Mouse (Mus musculus): ENCODE data around the gene Hs3st2. TPM values are rescaled to one million over a fixed set of nuclear protein-coding genes. Genes with fewer than 3 reads are reported as not detected.

The Hs3st2 gene
- polyA plus RNA-seq, 1 experiment from 2014 or later = 17.6 TPM

- no peaks in the 10 kb centered on the region for H3K9me3 ChIP-seq (ENCODE audit: control insufficient read depth, low read length)
- ATAC-seq (ENCODE audit: low FRiP score) (no peak), DNase-seq (ENCODE audit: low spot score) (no peak)
- H3K36me3 ChIP-seq (replicated peaks; ENCODE audit: control insufficient read depth, insufficient read depth) = no peaks in the 10 kb centered on the region
- WGBS = 79% methylated on average over 3 of the region's 3 CpGs
- no peak overlapping the region for H3K27ac ChIP-seq
- H3K4me1 ChIP-seq (replicated peaks; ENCODE audit: control insufficient read depth, insufficient read depth, low read length) = no peaks in the 10 kb centered on the region
- no peak overlapping the region for H3K4me2 ChIP-seq (replicated peaks)
- H3K27me3 ChIP-seq (ENCODE audit: control insufficient read depth, insufficient read depth, low read length) = no peaks in the 10 kb centered on the region
- H3K4me3 ChIP-seq (replicated peaks; ENCODE audit: low read length) = no peak overlapping the region
- H3K9ac ChIP-seq = no peak overlapping the region
Observed at GRCm38 (mm10) chr7:121517165-121517591, 125.5 kb downstream of the Hs3st2 start.

DNA sequence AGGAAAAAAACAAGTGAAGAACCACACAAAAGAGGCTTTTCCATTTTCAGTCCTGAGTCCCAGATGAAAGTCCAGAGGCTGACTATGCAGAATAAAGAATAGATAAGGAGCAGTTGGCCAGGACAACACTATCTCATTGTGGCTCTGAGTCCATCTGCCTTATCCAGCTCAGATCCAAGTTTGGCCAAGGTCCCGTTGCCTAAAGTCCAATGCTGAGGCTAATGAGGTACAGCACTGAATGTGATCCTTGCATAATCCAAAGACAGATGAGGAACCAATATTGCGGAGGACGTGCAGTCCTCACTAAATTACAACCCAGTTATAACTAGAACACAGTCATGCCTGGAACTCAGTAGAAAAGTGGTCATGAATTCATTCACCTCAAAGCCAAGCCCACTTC is 130.5 kb downstream of the Hs3st2 start:
- ATAC-seq (ENCODE audit: low FRiP score) = no peak
- Histone ChIP-seq H3K27ac (no peak overlapping the region), H3K4me1 (replicated peaks; ENCODE audit: control insufficient read depth, insufficient read depth, low read length) (no peaks in the 10 kb centered on the region), H3K27me3 (ENCODE audit: control insufficient read depth, insufficient read depth, low read length) (no peaks in the 10 kb centered on the region), H3K4me3 (replicated peaks; ENCODE audit: low read length) (no peak overlapping the region), H3K9ac (no peak overlapping the region), H3K36me3 (replicated peaks; ENCODE audit: control insufficient read depth, insufficient read depth) (no peaks in the 10 kb centered on the region), H3K4me2 (replicated peaks) (no peak overlapping the region), H3K9me3 (ENCODE audit: control insufficient read depth, low read length) (0 out of 2 replicates have a peak, but pooled peaks cover 4% of the 10 kb centered on the region)
- 95% methylated on average over 3 of the region's 3 CpGs for WGBS
- DNase-seq (ENCODE audit: low spot score) = no peak

GRCm38 (mm10) chr7:121529023-121529422 is 137.4 kb downstream of the Hs3st2 start:
- ATAC-seq (ENCODE audit: low FRiP score) (no peak), DNase-seq (ENCODE audit: low spot score) (no peak)
- Histone ChIP-seq H3K4me1 (replicated peaks; ENCODE audit: control insufficient read depth, insufficient read depth, low read length) (no peaks in the 10 kb centered on the region), H3K4me3 (replicated peaks; ENCODE audit: low read length) (no peak overlapping the region), H3K36me3 (replicated peaks; ENCODE audit: control insufficient read depth, insufficient read depth) (no peaks in the 10 kb centered on the region), H3K4me2 (replicated peaks) (no peak overlapping the region), H3K27ac (no peak overlapping the region), H3K9me3 (ENCODE audit: control insufficient read depth, low read length) (no peaks in the 10 kb centered on the region), H3K9ac (no peak overlapping the region), H3K27me3 (ENCODE audit: control insufficient read depth, insufficient read depth, low read length) (no peaks in the 10 kb centered on the region)
- 80% methylated on average over 2 of the region's 2 CpGs for WGBS

DNA sequence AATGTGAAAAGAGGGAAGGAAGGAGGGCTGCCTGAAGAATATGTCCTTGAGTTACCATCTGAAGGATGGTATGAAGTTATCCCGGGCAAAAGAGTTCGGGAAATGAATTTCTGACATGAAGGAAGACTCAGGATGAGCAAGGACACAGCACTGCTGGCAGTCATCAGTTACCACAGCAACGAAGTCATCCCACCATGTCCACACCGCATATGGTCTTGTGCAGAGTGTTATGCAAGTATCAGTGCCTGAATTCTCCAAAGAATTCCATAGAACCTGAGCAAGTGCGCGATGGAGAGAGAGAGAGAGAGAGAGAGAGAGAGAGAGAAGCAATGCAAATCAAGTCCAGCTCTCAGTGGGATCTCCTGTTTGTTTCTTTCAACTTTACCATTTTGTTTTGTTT is 142.0 kb downstream of the Hs3st2 start:
- Histone ChIP-seq H3K4me3 (replicated peaks; ENCODE audit: low read length) (no peak overlapping the region), H3K4me1 (replicated peaks; ENCODE audit: control insufficient read depth, insufficient read depth, low read length) (no peaks in the 10 kb centered on the region), H3K4me2 (replicated peaks) (no peak overlapping the region), H3K9ac (no peak overlapping the region), H3K27ac (no peak overlapping the region), H3K27me3 (ENCODE audit: control insufficient read depth, insufficient read depth, low read length) (no peaks in the 10 kb centered on the region), H3K9me3 (ENCODE audit: control insufficient read depth, low read length) (no peaks in the 10 kb centered on the region), H3K36me3 (replicated peaks; ENCODE audit: control insufficient read depth, insufficient read depth) (no peaks in the 10 kb centered on the region)
- WGBS = 83% methylated on average over 6 of the region's 6 CpGs
- ATAC-seq (ENCODE audit: low FRiP score) (no peak), DNase-seq (ENCODE audit: low spot score) (no peak)

GRCm38 (mm10) chr7:121534386-121534785 is 142.7 kb downstream of the Hs3st2 start:
- Histone ChIP-seq H3K36me3 (replicated peaks; ENCODE audit: control insufficient read depth, insufficient read depth) (no peaks in the 10 kb centered on the region), H3K9me3 (ENCODE audit: control insufficient read depth, low read length) (no peaks in the 10 kb centered on the region), H3K4me1 (replicated peaks; ENCODE audit: control insufficient read depth, insufficient read depth, low read length) (no peaks in the 10 kb centered on the region), H3K27me3 (ENCODE audit: control insufficient read depth, insufficient read depth, low read length) (no peaks in the 10 kb centered on the region), H3K4me3 (replicated peaks; ENCODE audit: low read length) (no peak overlapping the region), H3K9ac (no peak overlapping the region), H3K27ac (no peak overlapping the region), H3K4me2 (replicated peaks) (no peak overlapping the region)
- 85% methylated on average over 7 of the region's 7 CpGs for WGBS
- DNase-seq (ENCODE audit: low spot score) = no peak
- no peak for ATAC-seq (ENCODE audit: low FRiP score)

- H3K27ac ChIP-seq = no peak overlapping the region
- no peak overlapping the region for H3K4me3 ChIP-seq (replicated peaks; ENCODE audit: low read length)
- ATAC-seq (ENCODE audit: low FRiP score) = no peak
- H3K9me3 ChIP-seq (ENCODE audit: control insufficient read depth, low read length) = no peaks in the 10 kb centered on the region
- peaks cover 10% of the 10 kb centered on the region; the same call in 1 of the 2 replicates for H3K4me1 ChIP-seq (replicated peaks; ENCODE audit: control insufficient read depth, insufficient read depth, low read length)
- H3K9ac ChIP-seq = no peak overlapping the region
- H3K4me2 ChIP-seq (replicated peaks) = no peak overlapping the region
- DNase-seq (ENCODE audit: low spot score) = no peak
- no peaks in the 10 kb centered on the region for H3K36me3 ChIP-seq (replicated peaks; ENCODE audit: control insufficient read depth, insufficient read depth)
- 76% methylated on average over 4 of the region's 4 CpGs for WGBS
- no peaks in the 10 kb centered on the region for H3K27me3 ChIP-seq (ENCODE audit: control insufficient read depth, insufficient read depth, low read length)
Observed at GRCm38 (mm10) chr7:121535987-121536386, 144.3 kb downstream of the Hs3st2 start.

DNA sequence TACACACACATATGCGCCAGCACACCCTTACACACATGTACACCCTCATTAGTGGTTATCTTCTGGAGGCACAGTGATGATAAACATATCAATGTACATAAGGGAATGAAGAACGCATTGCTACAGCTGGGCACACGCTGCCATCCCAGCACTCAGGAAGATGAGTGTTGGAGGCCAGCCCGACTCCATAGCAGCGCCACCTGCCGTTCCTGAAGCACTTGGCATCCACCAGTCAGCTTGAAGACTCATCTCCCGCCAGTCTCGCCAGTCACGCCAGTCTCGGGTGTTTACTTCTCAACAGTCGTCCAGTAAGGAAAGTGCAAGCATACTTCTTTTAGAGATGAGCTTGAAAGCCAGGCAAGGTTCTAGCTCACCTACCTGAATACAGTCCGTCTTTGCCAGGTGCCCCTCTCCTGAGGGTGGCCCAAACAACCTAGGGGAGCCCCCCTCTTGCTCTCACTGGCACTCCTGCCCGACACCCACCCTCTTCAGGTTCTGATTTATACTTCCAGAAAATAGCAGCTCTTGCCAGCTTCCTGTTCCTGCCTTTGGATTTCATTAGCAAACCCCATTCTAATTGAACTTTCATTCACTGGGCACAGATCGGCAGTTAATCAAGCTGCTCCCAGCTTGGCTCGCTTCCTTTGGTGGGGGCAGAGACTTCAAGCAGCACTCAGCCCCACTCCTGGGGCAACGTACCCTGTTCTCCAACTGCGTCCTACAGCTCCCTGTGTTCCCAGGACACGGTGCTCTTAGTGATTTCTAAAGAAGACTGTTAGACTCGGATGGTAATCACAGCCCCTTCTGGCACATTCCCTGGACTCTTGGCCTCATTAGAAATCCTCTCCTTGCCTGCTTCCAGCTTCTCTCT is 148.0 kb downstream of the Hs3st2 start:
- H3K4me1 ChIP-seq (replicated peaks; ENCODE audit: control insufficient read depth, insufficient read depth, low read length) = peaks cover 10% of the 10 kb centered on the region; the same call in 1 of the 2 replicates
- peak overlapping the region; percentile 24; the same call in 1 of the 2 replicates for H3K4me2 ChIP-seq (replicated peaks)
- no peaks in the 10 kb centered on the region for H3K27me3 ChIP-seq (ENCODE audit: control insufficient read depth, insufficient read depth, low read length)
- WGBS = 47% methylated on average over 19 of the region's 19 CpGs
- peaks cover 9% of the 10 kb centered on the region; the same call in 1 of the 2 replicates for H3K9me3 ChIP-seq (ENCODE audit: control insufficient read depth, low read length)
- no peaks in the 10 kb centered on the region for H3K36me3 ChIP-seq (replicated peaks; ENCODE audit: control insufficient read depth, insufficient read depth)
- peak; percentile 46 for DNase-seq (ENCODE audit: low spot score)
- ATAC-seq (ENCODE audit: low FRiP score) = peak; percentile 87
- H3K9ac ChIP-seq = no peak overlapping the region
- H3K27ac ChIP-seq = peak overlapping the region; percentile 51; the same call in 1 of the 2 replicates
- H3K4me3 ChIP-seq (replicated peaks; ENCODE audit: low read length) = no peak overlapping the region

DNA sequence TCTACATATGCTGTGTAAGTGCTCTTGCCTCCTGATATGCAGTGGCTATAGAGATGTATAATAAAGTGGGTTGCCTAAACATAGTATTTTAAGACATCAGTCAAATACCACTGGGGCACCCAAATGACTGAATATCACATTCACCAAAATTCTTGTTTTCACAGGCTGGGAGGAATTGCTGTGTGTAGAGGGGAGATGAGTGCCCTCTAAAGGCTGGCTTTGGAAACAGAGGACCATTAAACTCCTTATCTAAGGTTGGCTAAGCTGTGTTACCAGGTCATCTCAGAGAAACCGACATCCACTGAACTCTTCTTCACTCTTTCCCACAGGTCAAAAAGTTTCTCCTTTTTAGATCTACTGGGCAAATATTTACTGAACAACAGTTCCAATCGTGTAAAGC is 150.8 kb downstream of the Hs3st2 start:
- peaks cover 9% of the 10 kb centered on the region; the same call in 1 of the 2 replicates for H3K9me3 ChIP-seq (ENCODE audit: control insufficient read depth, low read length)
- H3K27me3 ChIP-seq (ENCODE audit: control insufficient read depth, insufficient read depth, low read length) = no peaks in the 10 kb centered on the region
- peaks cover 10% of the 10 kb centered on the region; the same call in 1 of the 2 replicates for H3K4me1 ChIP-seq (replicated peaks; ENCODE audit: control insufficient read depth, insufficient read depth, low read length)
- no peaks in the 10 kb centered on the region for H3K36me3 ChIP-seq (replicated peaks; ENCODE audit: control insufficient read depth, insufficient read depth)
- 66% methylated on average over 2 of the region's 2 CpGs for WGBS
- ATAC-seq (ENCODE audit: low FRiP score) (no peak), DNase-seq (ENCODE audit: low spot score) (no peak)
- no peak overlapping the region for H3K27ac ChIP-seq
- H3K9ac ChIP-seq = no peak overlapping the region
- no peak overlapping the region for H3K4me3 ChIP-seq (replicated peaks; ENCODE audit: low read length)
- no peak overlapping the region for H3K4me2 ChIP-seq (replicated peaks)

DNA sequence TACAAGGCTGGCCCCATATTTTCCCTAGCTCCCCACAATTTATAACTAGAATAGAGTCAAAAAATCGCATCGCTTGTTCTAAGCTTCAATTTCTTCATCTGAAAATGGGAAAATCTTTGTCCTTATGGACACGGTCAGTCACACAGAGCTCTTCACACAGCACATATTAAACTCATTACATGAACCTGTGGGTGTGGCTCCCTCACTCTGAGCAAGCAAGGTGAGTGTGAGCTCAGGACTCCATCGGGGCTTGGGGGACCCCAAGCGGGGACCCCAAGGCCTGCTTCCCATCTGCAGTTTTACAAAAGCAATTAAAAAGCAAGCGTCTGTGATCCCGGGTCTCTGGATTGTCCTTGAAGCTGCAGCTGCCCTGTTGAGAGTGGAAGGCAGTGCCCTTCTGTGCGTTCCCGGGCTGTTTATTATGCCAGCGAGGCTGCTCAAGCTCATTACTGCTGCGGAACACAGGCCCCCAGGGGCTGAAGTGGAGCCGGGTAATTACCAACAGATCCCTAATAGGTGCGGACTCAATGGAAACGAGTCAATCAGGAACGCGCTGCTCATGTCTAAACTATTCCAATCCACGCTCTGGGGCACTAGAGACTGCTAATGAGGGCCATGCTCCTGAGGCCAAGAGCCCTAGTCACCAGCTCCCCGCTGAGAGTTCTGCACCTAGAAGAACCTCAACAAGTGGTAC is 157.8 kb downstream of the Hs3st2 start:
- H3K27ac ChIP-seq = no peak overlapping the region
- H3K4me1 ChIP-seq (replicated peaks; ENCODE audit: control insufficient read depth, insufficient read depth, low read length) = 0 out of 2 replicates have a peak, but pooled peaks cover 5% of the 10 kb centered on the region
- 31% methylated on average over 18 of the region's 18 CpGs for WGBS
- DNase-seq (ENCODE audit: low spot score) (peak; percentile 58), ATAC-seq (ENCODE audit: low FRiP score) (peak; percentile 60; the same call in 1 of the 2 replicates)
- H3K27me3 ChIP-seq (ENCODE audit: control insufficient read depth, insufficient read depth, low read length) = no peaks in the 10 kb centered on the region
- H3K9ac ChIP-seq = no peak overlapping the region
- H3K4me2 ChIP-seq (replicated peaks) = no peak overlapping the region
- H3K36me3 ChIP-seq (replicated peaks; ENCODE audit: control insufficient read depth, insufficient read depth) = no peaks in the 10 kb centered on the region
- H3K9me3 ChIP-seq (ENCODE audit: control insufficient read depth, low read length) = 0 out of 2 replicates have a peak, but pooled peaks cover under 1% of the 10 kb centered on the region
- H3K4me3 ChIP-seq (replicated peaks; ENCODE audit: low read length) = no peak overlapping the region
